Mouse (Mus musculus) heart, adult 2 months (tissue): ENCODE results near the gene Pdzd7.

Source experiments
- CTCF ChIP-seq: fragments of 200-600 bp; IDR thresholded peaks from 2 replicates; pipeline ENCODE4 v1.8.1; 2022; ENCODE audit warnings: antibody characterized with exemption, mild to moderate bottlenecking, moderate library complexity
- EP300 ChIP-seq: fragments of 200-500 bp; IDR thresholded peaks from 2 replicates; pipeline ENCODE4 v1.6.1; 2011; ENCODE audit warnings: low read depth, low read length, control low read depth; ENCODE audit not compliant: insufficient read depth
- POLR2A ChIP-seq: fragments of 200-500 bp; IDR thresholded peaks from 2 replicates; pipeline ENCODE4 v1.6.1; 2011; ENCODE audit warnings: mild to moderate bottlenecking, low read depth, low read length, control low read depth; ENCODE audit not compliant: insufficient read depth

- TF ChIP-seq CTCF (no peak), EP300 (no peak), POLR2A (no peak)
Observed at GRCm38 (mm10) chr19:45028746-45029145, 16.8 kb downstream of the Pdzd7 start.
